ENCODE assay signal across 15 mouse cellular contexts in the genomic region with DNA sequence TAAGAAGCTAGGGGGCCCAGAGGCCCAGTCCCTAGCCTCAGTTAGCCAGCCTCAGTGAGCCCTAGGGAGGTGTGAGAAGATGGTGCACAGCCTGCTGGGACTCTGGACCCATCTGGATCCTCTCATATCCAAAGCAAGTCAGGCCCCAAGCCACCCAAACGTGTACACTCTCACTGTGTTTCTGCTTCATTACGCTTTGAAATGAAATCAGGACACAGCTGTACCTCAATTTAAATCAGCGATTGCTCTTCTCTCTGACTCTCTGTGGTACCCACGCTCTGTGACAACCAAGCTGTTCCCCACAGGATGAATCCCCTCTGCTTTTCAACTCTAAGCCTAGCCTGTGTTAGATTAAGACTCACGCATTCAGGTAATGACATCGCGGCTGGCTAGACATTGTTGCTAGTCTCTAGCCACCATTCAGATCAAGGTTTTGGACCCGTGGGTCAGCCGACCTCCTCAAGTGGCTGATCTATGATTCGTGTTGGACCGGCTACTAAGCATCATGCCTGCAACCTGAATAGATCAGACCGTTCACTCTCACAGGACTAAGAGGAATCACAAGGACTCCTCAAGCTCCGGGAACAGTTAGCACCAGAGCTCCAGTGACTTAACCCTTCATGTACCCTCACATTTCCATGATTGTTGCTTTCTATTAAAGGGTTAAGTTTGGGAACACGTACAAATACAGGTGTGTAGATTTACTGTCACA.
DNase-seq lines count a peak whose midpoint lies in the region; ATAC-seq and TF ChIP-seq lines count a peak whose summit lies in the region.
"Had no signal": no experiment of that assay in that cellular context is flagged by ENCODE, and none has a peak within 500 bp of the region (broad histone marks: within the 10 kb centered on the region; RNA-seq: fewer than 3 reads in every experiment).

No protein-coding gene starts in this region.

- H3K4me1 ChIP-seq in hindbrain, embryonic 11.5 days (replicated peaks; ENCODE audit: control insufficient read depth, insufficient read depth, low read length): no peaks in the 10 kb centered on the region
- H3K4me1 ChIP-seq in hindbrain, embryonic 10.5 days (replicated peaks): no peaks in the 10 kb centered on the region
- H3K4me1 ChIP-seq in hindbrain, embryonic 16.5 days (ENCODE audit: control insufficient read depth, insufficient read depth, low read depth, low read length): no peaks in the 10 kb centered on the region; the same call in 1 of the 2 replicates
- H3K4me1 ChIP-seq in midbrain, embryonic 12.5 days: 0 out of 2 replicates have a peak, but pooled peaks cover 9% of the 10 kb centered on the region
- H3K4me1 ChIP-seq in heart, embryonic 12.5 days (replicated peaks): no peaks in the 10 kb centered on the region
- H3K4me1 ChIP-seq: liver, embryonic 13.5 days had no signal

- H3K36me3 ChIP-seq in hindbrain, embryonic 11.5 days (ENCODE audit: control insufficient read depth, insufficient read depth, low read length): no peaks in the 10 kb centered on the region
- H3K36me3 ChIP-seq in hindbrain, embryonic 10.5 days: 0 out of 2 replicates have a peak, but pooled peaks cover 7% of the 10 kb centered on the region
- no peaks in the 10 kb centered on the region for H3K36me3 ChIP-seq in hindbrain, embryonic 16.5 days (ENCODE audit: control insufficient read depth, insufficient read depth, low read length)
- no peaks in the 10 kb centered on the region for H3K36me3 ChIP-seq in midbrain, embryonic 12.5 days
- peaks cover 25% of the 10 kb centered on the region for H3K36me3 ChIP-seq in heart, embryonic 12.5 days
- H3K36me3 ChIP-seq: liver, embryonic 13.5 days had no signal

- no peak overlapping the region for H3K4me3 ChIP-seq in hindbrain, embryonic 11.5 days (ENCODE audit: low read depth, low read length)
- no peak overlapping the region for H3K4me3 ChIP-seq in hindbrain, embryonic 10.5 days
- H3K4me3 ChIP-seq in hindbrain, embryonic 16.5 days (ENCODE audit: low read length): no peak overlapping the region
- no peak overlapping the region for H3K4me3 ChIP-seq in midbrain, embryonic 12.5 days
- no peak overlapping the region for H3K4me3 ChIP-seq in heart, embryonic 12.5 days
- H3K4me3 ChIP-seq: liver, embryonic 13.5 days had no signal

- no peak for DNase-seq in hindbrain, embryonic 11.5 days (ENCODE audit: low spot score)
- DNase-seq in hindbrain, embryonic 10.5 days (ENCODE audit: low spot score): no peak
- DNase-seq in brain, embryonic 14.5 days (ENCODE audit: low read depth): peak; percentile 62
- no peak for DNase-seq in urinary bladder, postnatal 36 days (ENCODE audit: low spot score in 2 of 2)
- DNase-seq in frontal cortex, postnatal 10 days (ENCODE audit: low spot score in 2 of 2): no peak
- DNase-seq: adrenal gland, adult 2 months; cerebellum, adult 11-12 months; heart, postnatal 10 days; kidney, adult 2 months; liver, embryonic 13.5 days; thymus, adult 18-20 months had no signal

- H3K27me3 ChIP-seq in hindbrain, embryonic 11.5 days (ENCODE audit: control insufficient read depth, insufficient read depth, low read length): no peaks in the 10 kb centered on the region
- no peaks in the 10 kb centered on the region for H3K27me3 ChIP-seq in hindbrain, embryonic 10.5 days (ENCODE audit: insufficient read depth, poor library complexity, severe bottlenecking)
- no peaks in the 10 kb centered on the region for H3K27me3 ChIP-seq in hindbrain, embryonic 16.5 days (replicated peaks; ENCODE audit: control insufficient read depth, insufficient read depth, low read length)
- H3K27me3 ChIP-seq in midbrain, embryonic 12.5 days: no peaks in the 10 kb centered on the region
- no peaks in the 10 kb centered on the region for H3K27me3 ChIP-seq in heart, embryonic 12.5 days (replicated peaks)
- H3K27me3 ChIP-seq: liver, embryonic 13.5 days had no signal

- TF ChIP-seq CTCF in brain, embryonic 14.5 days (IDR thresholded peaks at IDR 0.05; ENCODE audit: borderline replicate concordance, extremely low read depth, insufficient read depth, insufficient read length): no peak

- H3K9me3 ChIP-seq in hindbrain, embryonic 11.5 days (ENCODE audit: control insufficient read depth, low read length): no peaks in the 10 kb centered on the region
- no peaks in the 10 kb centered on the region for H3K9me3 ChIP-seq in hindbrain, embryonic 10.5 days
- H3K9me3 ChIP-seq in hindbrain, embryonic 16.5 days (ENCODE audit: control insufficient read depth, low read length): no peaks in the 10 kb centered on the region
- no peaks in the 10 kb centered on the region for H3K9me3 ChIP-seq in midbrain, embryonic 12.5 days
- H3K9me3 ChIP-seq in heart, embryonic 12.5 days (replicated peaks): no peaks in the 10 kb centered on the region
- H3K9me3 ChIP-seq: liver, embryonic 13.5 days had no signal

- H3K9ac ChIP-seq in hindbrain, embryonic 11.5 days (ENCODE audit: low read depth, low read length): no peak overlapping the region
- no peak overlapping the region for H3K9ac ChIP-seq in hindbrain, embryonic 16.5 days (ENCODE audit: low read depth, low read length)
- H3K9ac ChIP-seq in midbrain, embryonic 12.5 days (replicated peaks): no peak overlapping the region
- H3K9ac ChIP-seq in heart, embryonic 12.5 days: no peak overlapping the region
- H3K9ac ChIP-seq: liver, embryonic 13.5 days had no signal

- peak; percentile 70 for ATAC-seq in hindbrain, embryonic 11.5 days (ENCODE audit: low FRiP score)
- peak; percentile 84 for ATAC-seq in hindbrain, embryonic 16.5 days
- ATAC-seq in midbrain, embryonic 12.5 days (ENCODE audit: low FRiP score, low read depth): peak; percentile 58; the same call in 1 of the 2 replicates
- ATAC-seq in heart, embryonic 12.5 days (ENCODE audit: insufficient number of reproducible peaks, low FRiP score): no peak
- ATAC-seq: forebrain, embryonic 16.5 days had no signal

- H3K27ac ChIP-seq in hindbrain, embryonic 11.5 days (ENCODE audit: low read depth, low read length): peak overlapping the region; percentile 8; the same call in 1 of the 2 replicates
- no peak overlapping the region for H3K27ac ChIP-seq in hindbrain, embryonic 10.5 days
- no peak overlapping the region for H3K27ac ChIP-seq in hindbrain, embryonic 16.5 days (ENCODE audit: low read depth, low read length)
- peak overlapping the region; percentile 10; the same call in 1 of the 2 replicates for H3K27ac ChIP-seq in midbrain, embryonic 12.5 days (replicated peaks)
- H3K27ac ChIP-seq in heart, embryonic 12.5 days (ENCODE audit: poor library complexity, severe bottlenecking): no peak overlapping the region
- H3K27ac ChIP-seq: liver, embryonic 13.5 days had no signal

- TF ChIP-seq POLR2A in brain, embryonic 14.5 days (IDR thresholded peaks at IDR 0.05; ENCODE audit: borderline replicate concordance, extremely low read depth, insufficient read depth, insufficient read length, poor library complexity, severe bottlenecking): no peak

- WGBS in hindbrain, embryonic 11.5 days: 75% methylated on average over 14 of the region's 14 CpGs
- 82% methylated on average over 14 of the region's 14 CpGs for WGBS in hindbrain, embryonic 10.5 days
- WGBS in hindbrain, embryonic 16.5 days: 56% methylated on average over 14 of the region's 14 CpGs
- WGBS in midbrain, embryonic 12.5 days: 67% methylated on average over 14 of the region's 14 CpGs
- WGBS in heart, embryonic 12.5 days: 76% methylated on average over 14 of the region's 14 CpGs

- H3K4me2 ChIP-seq in hindbrain, embryonic 11.5 days (replicated peaks; ENCODE audit: low read depth, low read length): no peak overlapping the region
- peak overlapping the region; percentile 3; the same call in 1 of the 2 replicates for H3K4me2 ChIP-seq in hindbrain, embryonic 16.5 days (ENCODE audit: low read length)
- no peak overlapping the region for H3K4me2 ChIP-seq in midbrain, embryonic 12.5 days (replicated peaks)
- no peak overlapping the region for H3K4me2 ChIP-seq in heart, embryonic 12.5 days
- H3K4me2 ChIP-seq: liver, embryonic 13.5 days had no signal

Comparison
In these comparisons a context has a peak if more than half of its experiments do, and no peak if none do; other contexts are left out.
1. H3K27ac ChIP-seq: peak in hindbrain, embryonic 11.5 days (single experiment) and midbrain, embryonic 12.5 days (single experiment); none in hindbrain, embryonic 10.5 days (single experiment), hindbrain, embryonic 16.5 days (single experiment) and heart, embryonic 12.5 days (single experiment).